8 mouse cellular contexts compared by ENCODE assay signal in genomic region chr9:50693631-50694030, GRCm38 (mm10). TPM values are rescaled to one million over a fixed set of nuclear protein-coding genes. Genes with fewer than 3 reads are reported as not detected.
DNase-seq lines count a peak whose midpoint lies in the region; ATAC-seq and TF ChIP-seq lines count a peak whose summit lies in the region.

No protein-coding gene starts in this region.

- TF ChIP-seq EP300 in stomach, postnatal 0 days (optimal IDR thresholded peaks at IDR 0.05) = no peak

- peak; percentile 81 for TF ChIP-seq CTCF in stomach, postnatal 0 days (IDR thresholded peaks at IDR 0.05; ENCODE audit: low read depth)

- peak; percentile 70 for DNase-seq in CD4-positive, CD25-positive, alpha-beta regulatory T cell, adult 2 months (ENCODE audit: low read depth, low spot score)
- peak; percentile 22 for DNase-seq in ovary, postnatal 14 days (ENCODE audit: low spot score)
- no peak for DNase-seq in ovary, adult 18-20 months (ENCODE audit: low spot score)
- DNase-seq in embryonic facial prominence, embryonic 10.5 days (ENCODE audit: low spot score) = peak; percentile 63
- DNase-seq in stomach, postnatal 0 days (ENCODE audit: low spot score) = peak; percentile 91

- H3K9me3 ChIP-seq in embryonic facial prominence, embryonic 10.5 days = no peaks in the 10 kb centered on the region
- no peaks in the 10 kb centered on the region for H3K9me3 ChIP-seq in kidney, embryonic 16.5 days (ENCODE audit: low read length)
- no peaks in the 10 kb centered on the region for H3K9me3 ChIP-seq in lung, embryonic 16.5 days (ENCODE audit: control insufficient read depth, low read length)
- H3K9me3 ChIP-seq in stomach, postnatal 0 days (ENCODE audit: control insufficient read depth, low read length) = no peaks in the 10 kb centered on the region

- H3K4me1 ChIP-seq in embryonic facial prominence, embryonic 10.5 days = peaks cover 30% of the 10 kb centered on the region
- H3K4me1 ChIP-seq in kidney, embryonic 16.5 days (ENCODE audit: insufficient read depth, low read length) = peaks cover 23% of the 10 kb centered on the region
- peaks cover 11% of the 10 kb centered on the region for H3K4me1 ChIP-seq in lung, embryonic 16.5 days (replicated peaks; ENCODE audit: control insufficient read depth, insufficient read depth, low read length)
- no peaks in the 10 kb centered on the region for H3K4me1 ChIP-seq in stomach, postnatal 0 days (replicated peaks; ENCODE audit: control insufficient read depth, insufficient read depth)

- ATAC-seq in CD4-positive, CD25-positive, alpha-beta regulatory T cell, adult 4 months = no peak
- ATAC-seq in kidney, embryonic 16.5 days (ENCODE audit: low FRiP score, low TSS enrichment) = peak; percentile 62
- peak; percentile 36; the same call in 1 of the 2 replicates for ATAC-seq in lung, embryonic 16.5 days (ENCODE audit: low read depth)
- ATAC-seq in stomach, postnatal 0 days (ENCODE audit: low FRiP score, low TSS enrichment) = peak; percentile 85

- peak overlapping the region; percentile 45 for H3K4me2 ChIP-seq in kidney, embryonic 16.5 days (replicated peaks; ENCODE audit: low read depth, low read length)
- H3K4me2 ChIP-seq in lung, embryonic 16.5 days (ENCODE audit: low read depth, low read length) = no peak overlapping the region
- peak overlapping the region; percentile 39; the same call in 1 of the 2 replicates for H3K4me2 ChIP-seq in stomach, postnatal 0 days (replicated peaks; ENCODE audit: low read depth)

- H3K9ac ChIP-seq in kidney, embryonic 16.5 days (replicated peaks; ENCODE audit: low read length) = peak overlapping the region; percentile 44
- no peak overlapping the region for H3K9ac ChIP-seq in lung, embryonic 16.5 days (ENCODE audit: low read length)
- 0 out of 2 replicates have a peak overlapping the region, but pooled peaks have one; percentile 38 for H3K9ac ChIP-seq in stomach, postnatal 0 days (ENCODE audit: low read length)

- H3K27me3 ChIP-seq in embryonic facial prominence, embryonic 10.5 days (replicated peaks; ENCODE audit: low read depth, poor library complexity, severe bottlenecking) = 0 out of 2 replicates have a peak, but pooled peaks cover 4% of the 10 kb centered on the region
- H3K27me3 ChIP-seq in kidney, embryonic 16.5 days (ENCODE audit: insufficient read depth, low read length) = no peaks in the 10 kb centered on the region
- H3K27me3 ChIP-seq in lung, embryonic 16.5 days (ENCODE audit: control insufficient read depth, insufficient read depth, low read depth, low read length) = peaks cover under 1% of the 10 kb centered on the region; the same call in 1 of the 2 replicates
- H3K27me3 ChIP-seq in stomach, postnatal 0 days (ENCODE audit: control insufficient read depth, insufficient read depth, low read length) = no peaks in the 10 kb centered on the region

- no peak overlapping the region for H3K4me3 ChIP-seq in embryonic facial prominence, embryonic 10.5 days
- H3K4me3 ChIP-seq in kidney, embryonic 16.5 days (ENCODE audit: low read length) = peak overlapping the region; percentile 24
- H3K4me3 ChIP-seq in lung, embryonic 16.5 days (ENCODE audit: low read length) = no peak overlapping the region
- peak overlapping the region; percentile 33 for H3K4me3 ChIP-seq in stomach, postnatal 0 days (ENCODE audit: low read depth, low read length)

- H3K36me3 ChIP-seq in embryonic facial prominence, embryonic 10.5 days (replicated peaks) = peaks cover 64% of the 10 kb centered on the region
- H3K36me3 ChIP-seq in kidney, embryonic 16.5 days (ENCODE audit: insufficient read depth, low read length) = no peaks in the 10 kb centered on the region
- no peaks in the 10 kb centered on the region for H3K36me3 ChIP-seq in lung, embryonic 16.5 days (ENCODE audit: control insufficient read depth, insufficient read depth, low read length)
- H3K36me3 ChIP-seq in stomach, postnatal 0 days (ENCODE audit: control insufficient read depth, insufficient read depth, low read length) = no peaks in the 10 kb centered on the region; the same call in 1 of the 2 replicates

- WGBS in embryonic facial prominence, embryonic 10.5 days = 23% methylated on average over 10 of the region's 10 CpGs
- 18% methylated on average over 10 of the region's 10 CpGs for WGBS in kidney, embryonic 16.5 days
- WGBS in lung, embryonic 16.5 days = 20% methylated on average over 10 of the region's 10 CpGs
- 24% methylated on average over 10 of the region's 10 CpGs for WGBS in stomach, postnatal 0 days

- no peak overlapping the region for H3K27ac ChIP-seq in embryonic facial prominence, embryonic 10.5 days (replicated peaks)
- H3K27ac ChIP-seq in kidney, embryonic 16.5 days (ENCODE audit: low read length) = peak overlapping the region; percentile 71
- no peak overlapping the region for H3K27ac ChIP-seq in lung, embryonic 16.5 days (ENCODE audit: low read length)
- peak overlapping the region; percentile 83 for H3K27ac ChIP-seq in stomach, postnatal 0 days (replicated peaks)

RNA-seq across cellular contexts. Expression of gene Dlat, which starts 34.1 kb away (rescaled TPM):
- polyA plus RNA-seq in CD4-positive, CD25-positive, alpha-beta regulatory T cell, adult 4 months (2017; shearing (Covaris generic)) = 10 to 100 TPM; 13.4 to 13.6 TPM
- polyA plus RNA-seq in embryonic facial prominence, embryonic 10.5 days (2016; fragmentation: Nextera tagmentation; extraction: Ambion mirVana) = 62.0 and 62.2 TPM in 2 replicates
- 64.0 and 67.9 TPM in 2 replicates for polyA plus RNA-seq in kidney, embryonic 16.5 days (2015; fragmentation: Nextera tagmentation; extraction: Ambion mirVana)
- 40.5 and 43.6 TPM in 2 replicates for polyA plus RNA-seq in lung, embryonic 16.5 days (2015; fragmentation: Nextera tagmentation; extraction: Ambion mirVana)
- 36.7 and 45.2 TPM in 2 replicates for polyA plus RNA-seq in stomach, postnatal 0 days (2015; fragmentation: Nextera tagmentation; extraction: Ambion mirVana)

RNA-seq across cellular contexts. Expression of gene Dixdc1, which starts 45.7 kb away (rescaled TPM):
- polyA plus RNA-seq in CD4-positive, CD25-positive, alpha-beta regulatory T cell, adult 4 months (2017; shearing (Covaris generic)) = under 1 TPM in 1 of 2 experiments, not detected in 1; 0.19 TPM
- 31.6 and 32.6 TPM in 2 replicates for polyA plus RNA-seq in embryonic facial prominence, embryonic 10.5 days (2016; fragmentation: Nextera tagmentation; extraction: Ambion mirVana)
- polyA plus RNA-seq in kidney, embryonic 16.5 days (2015; fragmentation: Nextera tagmentation; extraction: Ambion mirVana) = 7.7 and 8.6 TPM in 2 replicates
- polyA plus RNA-seq in lung, embryonic 16.5 days (2015; fragmentation: Nextera tagmentation; extraction: Ambion mirVana) = 6.9 and 8.1 TPM in 2 replicates
- polyA plus RNA-seq in stomach, postnatal 0 days (2015; fragmentation: Nextera tagmentation; extraction: Ambion mirVana) = 6.6 and 6.9 TPM in 2 replicates

RNA-seq across cellular contexts. Expression of gene 2310030G06Rik, which starts 52.7 kb away (rescaled TPM):
- polyA plus RNA-seq in CD4-positive, CD25-positive, alpha-beta regulatory T cell, adult 4 months (2017; shearing (Covaris generic)) = not detected
- 3.8 and 4.1 TPM in 2 replicates for polyA plus RNA-seq in embryonic facial prominence, embryonic 10.5 days (2016; fragmentation: Nextera tagmentation; extraction: Ambion mirVana)
- polyA plus RNA-seq in kidney, embryonic 16.5 days (2015; fragmentation: Nextera tagmentation; extraction: Ambion mirVana) = 12.4 and 13.3 TPM in 2 replicates
- polyA plus RNA-seq in lung, embryonic 16.5 days (2015; fragmentation: Nextera tagmentation; extraction: Ambion mirVana) = 14.9 and 18.5 TPM in 2 replicates
- 22.3 and 22.4 TPM in 2 replicates for polyA plus RNA-seq in stomach, postnatal 0 days (2015; fragmentation: Nextera tagmentation; extraction: Ambion mirVana)

RNA-seq across cellular contexts. Expression of gene Cryab, which starts 57.5 kb away (rescaled TPM):
- not detected for polyA plus RNA-seq in CD4-positive, CD25-positive, alpha-beta regulatory T cell, adult 4 months (2017; shearing (Covaris generic))
- 12.3 and 12.9 TPM in 2 replicates for polyA plus RNA-seq in embryonic facial prominence, embryonic 10.5 days (2016; fragmentation: Nextera tagmentation; extraction: Ambion mirVana)
- polyA plus RNA-seq in kidney, embryonic 16.5 days (2015; fragmentation: Nextera tagmentation; extraction: Ambion mirVana) = 54.3 and 57.4 TPM in 2 replicates
- 173 and 174 TPM in 2 replicates for polyA plus RNA-seq in lung, embryonic 16.5 days (2015; fragmentation: Nextera tagmentation; extraction: Ambion mirVana)
- 147 and 174 TPM in 2 replicates for polyA plus RNA-seq in stomach, postnatal 0 days (2015; fragmentation: Nextera tagmentation; extraction: Ambion mirVana)

RNA-seq across cellular contexts. Expression of gene Hspb2, which starts 58.5 kb away (rescaled TPM):
- polyA plus RNA-seq in CD4-positive, CD25-positive, alpha-beta regulatory T cell, adult 4 months (2017; shearing (Covaris generic)) = not detected
- 2.8 and 3.7 TPM in 2 replicates for polyA plus RNA-seq in embryonic facial prominence, embryonic 10.5 days (2016; fragmentation: Nextera tagmentation; extraction: Ambion mirVana)
- 5.2 and 6.0 TPM in 2 replicates for polyA plus RNA-seq in kidney, embryonic 16.5 days (2015; fragmentation: Nextera tagmentation; extraction: Ambion mirVana)
- 21.1 and 26.2 TPM in 2 replicates for polyA plus RNA-seq in lung, embryonic 16.5 days (2015; fragmentation: Nextera tagmentation; extraction: Ambion mirVana)
- 21.6 and 23.4 TPM in 2 replicates for polyA plus RNA-seq in stomach, postnatal 0 days (2015; fragmentation: Nextera tagmentation; extraction: Ambion mirVana)

Comparison
In these comparisons a context has a peak if more than half of its experiments do, and no peak if none do; other contexts are left out.
1. H3K27ac ChIP-seq: peak in kidney, embryonic 16.5 days (single experiment) and stomach, postnatal 0 days (single experiment); none in embryonic facial prominence, embryonic 10.5 days (single experiment) and lung, embryonic 16.5 days (single experiment).
2. H3K4me3 ChIP-seq: peak in kidney, embryonic 16.5 days (single experiment) and stomach, postnatal 0 days (single experiment); none in embryonic facial prominence, embryonic 10.5 days (single experiment) and lung, embryonic 16.5 days (single experiment).